Mouse (Mus musculus): ENCODE measurements around the gene Gas1.

Gene Gas1

GRCm38 (mm10) chr13:60172366-60173017, 4.7 kb downstream of the Gas1 start:
- DNase-seq = no peak

GRCm38 (mm10) chr13:60171781-60172180, 5.4 kb downstream of the Gas1 start:
- no peak for DNase-seq

DNA sequence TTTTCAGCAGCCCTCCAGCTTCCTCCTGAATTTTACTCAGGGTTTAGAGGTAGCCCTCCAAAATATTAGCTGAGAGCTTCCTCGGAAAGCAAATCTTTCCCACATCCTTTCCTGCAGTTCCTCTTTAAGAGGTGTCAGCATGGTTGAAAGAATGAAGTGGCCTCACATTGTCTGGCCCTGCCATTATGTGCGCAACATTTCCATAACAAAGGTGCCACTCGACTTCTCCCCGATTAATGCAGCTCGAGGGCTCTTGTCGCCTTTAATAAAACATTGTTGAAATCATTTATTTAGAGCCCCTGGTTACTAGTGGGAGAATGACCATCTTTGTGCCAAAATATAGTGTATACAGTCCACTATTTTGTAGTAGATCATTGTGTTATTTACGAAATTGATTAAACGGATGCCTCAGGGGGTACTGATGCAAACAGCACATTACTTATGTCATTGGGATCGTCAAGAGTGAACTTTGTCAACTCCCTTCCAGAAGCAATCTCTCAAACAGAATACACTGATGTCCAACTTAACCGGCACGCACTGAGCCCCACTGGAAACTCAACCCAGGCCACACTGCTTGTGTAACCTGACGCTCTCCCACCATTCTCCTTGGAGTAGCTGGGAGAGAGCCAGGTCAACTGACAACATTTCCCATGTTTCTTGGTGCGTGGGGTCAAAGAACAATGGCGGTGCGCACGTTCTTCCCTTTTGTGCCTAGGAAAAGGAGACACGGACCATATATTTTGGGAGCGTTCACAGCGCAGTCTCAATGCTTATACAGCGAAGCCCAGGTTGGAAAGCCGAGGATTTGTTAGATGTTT, 6.1 kb downstream of the Gas1 start:
- DNase-seq = no peak

DNA sequence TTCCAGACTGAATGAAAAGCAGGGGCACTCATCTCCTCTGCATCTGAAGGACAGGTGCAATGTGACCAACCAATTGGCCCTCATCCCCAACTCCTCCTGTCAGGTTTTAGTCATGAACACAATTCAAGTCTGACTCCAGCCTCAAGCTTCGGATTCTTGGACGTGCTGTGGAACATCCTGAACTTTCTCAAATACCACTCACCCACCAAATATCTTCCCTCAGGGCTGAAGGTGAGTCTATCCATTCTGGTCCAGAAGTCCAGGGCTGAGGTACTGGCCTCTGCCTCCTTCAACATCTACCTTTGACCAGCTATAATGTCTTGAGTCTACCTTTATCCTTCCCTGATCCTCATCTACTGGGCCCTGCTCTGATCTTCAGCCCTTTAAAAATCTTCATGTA, 8.1 kb downstream of the Gas1 start:
- no peak for DNase-seq

GRCm38 (mm10) chr13:60156294-60157126, 20.7 kb downstream of the Gas1 start:
- DNase-seq = no peak

DNA sequence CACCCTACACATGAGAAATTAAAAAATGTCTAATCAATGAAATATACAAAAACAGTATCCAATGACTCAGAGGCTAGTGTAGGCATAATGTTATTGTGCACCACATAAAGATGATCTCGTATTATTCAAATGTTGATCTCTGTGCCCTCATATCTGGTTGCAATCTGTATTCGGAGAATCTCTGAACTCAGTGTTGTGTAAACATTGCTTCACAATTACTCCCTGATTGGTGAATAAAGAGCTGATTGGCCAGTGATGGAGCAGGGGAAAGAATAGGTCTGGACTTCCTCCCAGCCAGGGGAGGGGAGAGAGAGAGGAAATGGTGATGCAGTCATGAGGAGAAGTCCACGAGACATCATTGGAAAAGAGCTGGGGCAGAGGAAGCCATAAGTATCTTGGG, 23.0 kb downstream of the Gas1 start:
- DNase-seq = no peak

GRCm38 (mm10) chr13:60148235-60148634, 28.9 kb downstream of the Gas1 start:
- DNase-seq = no peak

- DNase-seq = no peak
Measured at GRCm38 (mm10) chr13:60147857-60148181, 29.3 kb downstream of the Gas1 start.

DNA sequence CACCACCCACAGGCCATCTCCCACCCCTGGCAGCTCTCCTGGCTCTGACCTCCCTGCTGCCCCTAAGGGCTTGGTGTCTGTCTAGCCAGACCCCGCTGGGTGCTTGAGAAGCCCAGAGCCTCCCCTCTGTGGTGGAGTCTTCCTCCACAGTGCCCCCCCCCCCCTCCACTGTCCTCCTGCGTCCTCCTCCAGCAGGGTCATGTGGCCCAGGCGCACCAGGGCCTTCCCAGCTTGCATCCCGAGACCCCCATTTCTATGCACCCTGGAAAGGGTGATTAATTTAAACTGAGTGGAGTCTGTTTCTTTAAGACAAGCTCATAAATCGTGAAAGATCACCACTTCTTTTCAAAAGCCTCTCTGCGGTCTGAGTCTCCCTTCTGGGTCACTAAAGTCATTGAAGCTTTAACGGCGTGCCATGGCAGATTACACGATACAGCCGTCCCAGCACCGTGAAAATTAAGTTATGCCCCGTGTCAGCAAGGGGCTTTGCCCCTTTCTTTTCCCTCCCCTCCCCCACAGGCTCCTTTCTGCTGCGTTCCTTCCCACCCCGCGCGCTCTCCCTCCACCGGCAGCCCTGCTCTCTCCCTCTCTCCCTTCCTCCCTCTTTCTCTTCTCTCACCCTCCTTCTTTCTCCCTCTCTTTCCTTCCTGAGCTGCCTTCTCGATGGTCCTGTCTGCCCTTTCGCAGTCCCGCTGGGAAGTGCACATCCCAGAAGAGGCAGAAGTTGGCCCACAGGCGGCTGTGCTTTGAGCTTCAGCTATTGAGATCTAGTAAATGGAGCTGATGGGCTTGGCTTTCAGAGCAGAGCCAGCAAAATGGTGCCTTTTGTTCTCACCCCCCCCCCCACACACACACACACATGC, 29.9 kb downstream of the Gas1 start:
- no peak for DNase-seq

DNA sequence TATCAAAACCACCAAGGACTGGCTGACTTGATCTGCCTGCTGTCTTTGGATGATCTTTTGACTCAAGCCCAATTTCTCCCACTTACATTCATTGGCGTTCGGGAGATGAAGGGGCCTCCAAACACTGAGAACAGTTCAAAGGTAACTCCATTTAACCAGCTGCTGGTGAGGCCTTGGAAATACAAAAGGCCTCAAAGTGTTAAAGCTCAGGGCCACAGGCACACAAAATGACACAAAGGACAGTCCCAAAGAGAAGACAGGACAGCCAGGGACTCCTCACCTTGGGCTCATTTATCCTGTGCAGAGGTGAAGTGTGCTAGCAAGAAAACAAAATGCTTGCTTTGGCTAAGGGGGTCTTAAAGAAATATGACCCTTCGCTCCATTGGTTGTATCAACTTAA, 30.9 kb downstream of the Gas1 start:
- no peak for DNase-seq

DNA sequence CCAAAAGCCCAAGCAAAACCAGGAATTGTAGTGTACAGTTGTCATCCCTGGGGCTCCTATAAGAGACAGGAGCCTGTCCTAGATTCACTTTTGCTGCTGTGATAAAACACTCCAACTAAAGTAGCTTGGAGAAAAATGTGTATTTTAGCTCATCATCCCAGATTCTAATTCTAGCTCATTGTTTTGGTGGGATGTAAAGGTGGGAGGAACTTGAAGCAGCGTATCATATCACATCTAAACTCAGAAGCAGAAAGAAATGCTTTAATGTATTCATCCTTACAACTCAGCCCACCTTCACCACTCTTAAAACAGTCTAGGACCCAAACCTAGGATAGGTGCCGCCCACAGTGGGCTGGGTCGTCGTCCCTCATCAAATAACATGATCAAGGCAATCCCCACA, 40.2 kb downstream of the Gas1 start:
- no peak for DNase-seq

DNA sequence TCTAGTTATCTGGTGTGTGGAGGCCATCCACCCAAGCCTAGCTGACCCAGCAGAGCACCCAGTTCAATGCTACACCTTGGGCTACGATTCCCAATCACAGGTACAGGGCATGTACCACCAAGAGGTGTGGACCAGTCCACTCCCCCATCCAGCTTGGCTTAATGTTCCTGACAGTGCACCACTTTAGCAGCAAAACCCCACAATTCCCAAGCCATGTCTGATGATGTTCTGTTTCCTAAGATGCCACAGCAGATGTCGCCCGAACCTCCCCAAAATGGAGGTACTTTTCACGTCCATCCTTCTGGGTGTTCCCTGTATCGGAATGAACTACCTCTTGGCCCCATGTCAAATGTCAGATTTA, 42.7 kb downstream of the Gas1 start:
- no peak for DNase-seq

DNA sequence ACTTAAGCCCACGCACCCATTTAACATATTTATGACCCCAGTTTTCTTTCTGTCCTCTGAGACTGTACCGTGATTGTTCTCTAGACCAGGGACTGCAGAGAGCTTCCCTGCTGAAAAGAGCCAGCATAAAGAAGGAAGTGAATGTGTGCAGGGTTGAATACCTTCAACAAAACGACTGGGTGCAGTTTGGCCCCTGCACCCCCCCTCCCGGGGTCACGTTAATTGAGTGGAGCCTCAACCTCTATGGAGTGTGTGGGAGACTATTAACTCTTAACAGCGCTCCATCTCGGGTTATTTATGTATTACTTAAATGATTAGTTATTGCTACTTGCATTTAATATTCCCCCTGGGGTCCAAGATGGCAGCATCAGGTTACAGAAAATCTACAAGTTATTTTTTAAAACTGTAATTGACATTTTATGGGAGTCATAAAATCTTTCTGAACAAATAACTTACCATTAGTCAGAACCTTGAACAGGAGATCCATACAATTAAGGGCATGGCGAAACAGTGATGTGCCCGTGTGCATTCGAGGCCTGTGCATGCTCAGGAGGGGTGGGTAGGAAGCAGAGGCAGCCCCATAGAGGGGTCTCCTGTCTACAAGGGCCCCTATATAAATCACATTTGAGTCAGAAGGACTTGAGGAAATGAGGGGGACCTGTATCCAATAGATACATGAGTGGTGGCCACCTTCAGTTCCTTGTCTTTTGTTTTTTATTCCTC, 43.3 kb downstream of the Gas1 start:
- DNase-seq = no peak

DNA sequence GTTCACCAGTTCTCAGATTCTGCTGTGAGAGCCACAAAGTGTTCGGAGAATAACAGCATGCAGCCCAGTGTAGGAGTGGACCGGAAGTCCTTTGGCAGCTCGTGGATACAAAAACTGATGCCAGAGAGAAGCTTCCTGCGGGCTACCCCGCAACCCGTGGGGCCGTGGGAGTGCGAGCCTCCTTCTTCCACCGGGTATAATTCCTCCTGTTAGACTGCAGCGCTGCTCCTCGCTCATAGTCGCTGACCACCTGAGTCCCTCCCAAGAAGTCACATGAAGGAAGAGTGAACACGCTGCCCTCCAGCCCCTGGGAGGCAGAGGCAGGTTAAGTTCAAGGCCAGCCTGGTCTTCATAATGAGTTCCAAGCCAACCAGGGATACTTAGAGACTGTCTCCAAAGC, 45.4 kb downstream of the Gas1 start:
- no peak for DNase-seq

GRCm38 (mm10) chr13:60129541-60129940, 47.6 kb downstream of the Gas1 start:
- no peak for DNase-seq

- no peak for DNase-seq
Measured at GRCm38 (mm10) chr13:60126338-60126737, 50.8 kb downstream of the Gas1 start.

- DNase-seq = no peak
Measured at GRCm38 (mm10) chr13:60125501-60126305, 51.5 kb downstream of the Gas1 start.

DNA sequence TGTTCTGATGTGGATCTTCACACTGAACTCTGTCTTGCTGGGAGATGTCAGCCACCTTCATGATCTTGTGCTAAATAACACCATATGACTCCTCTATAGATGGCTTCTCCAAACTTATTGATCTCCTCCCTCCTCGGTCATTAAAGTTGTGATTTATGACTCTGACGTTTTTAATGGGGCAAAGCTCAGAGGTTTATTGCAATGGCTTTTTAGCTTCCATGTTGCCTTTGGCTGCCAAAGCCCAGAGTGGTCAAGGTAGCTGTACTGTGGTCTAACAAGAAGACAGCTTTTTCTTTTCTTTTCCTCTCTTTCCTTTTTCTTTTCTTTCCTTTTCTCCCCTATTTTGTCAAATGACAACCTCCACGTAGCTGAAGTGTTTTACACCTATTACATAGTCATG, 52.1 kb downstream of the Gas1 start:
- DNase-seq = no peak

DNA sequence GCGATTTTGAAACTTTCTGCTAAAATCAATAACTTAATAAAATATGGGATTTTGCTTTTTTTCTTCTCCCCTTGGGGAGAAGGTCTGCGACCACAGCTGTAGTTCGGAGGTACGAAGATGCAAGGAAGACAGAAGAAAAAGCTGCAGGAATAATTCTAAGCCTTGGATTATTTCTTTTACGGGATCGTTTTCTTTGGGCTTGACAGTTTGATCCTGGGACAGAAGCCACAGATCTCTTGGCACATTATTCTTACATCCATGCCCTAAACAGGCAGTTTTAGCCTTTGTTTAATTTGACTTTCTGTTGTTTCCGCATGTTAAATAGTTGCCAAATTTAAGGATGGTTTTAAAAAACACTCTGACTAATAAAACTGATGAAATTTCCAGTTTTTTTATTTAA, 52.7 kb downstream of the Gas1 start:
- no peak for DNase-seq
